Mouse (Mus musculus) heart, adult 10 weeks (tissue): Measurements from ENCODE around the gene Sec14l1. TPM values are rescaled to one million over a fixed set of nuclear protein-coding genes. Genes with fewer than 3 reads are reported as not detected.

ENCODE experiments used
- polyA plus RNA-seq: library from polyadenylated mRNA; stranded (reverse); fragments of 350-450 nt; fragmentation: Illumina TruSeq; extraction: RNeasy Lipid Tissue Mini Kit (QIAGEN cat#74804); gene quantifications from one replicate; pipeline ENCODE4 v1.2.3, GENCODE M21; 2014; ENCODE audit warnings: low read depth, low replicate concordance

The Sec14l1 gene
- polyA plus RNA-seq, result 67.0 TPM

DNA sequence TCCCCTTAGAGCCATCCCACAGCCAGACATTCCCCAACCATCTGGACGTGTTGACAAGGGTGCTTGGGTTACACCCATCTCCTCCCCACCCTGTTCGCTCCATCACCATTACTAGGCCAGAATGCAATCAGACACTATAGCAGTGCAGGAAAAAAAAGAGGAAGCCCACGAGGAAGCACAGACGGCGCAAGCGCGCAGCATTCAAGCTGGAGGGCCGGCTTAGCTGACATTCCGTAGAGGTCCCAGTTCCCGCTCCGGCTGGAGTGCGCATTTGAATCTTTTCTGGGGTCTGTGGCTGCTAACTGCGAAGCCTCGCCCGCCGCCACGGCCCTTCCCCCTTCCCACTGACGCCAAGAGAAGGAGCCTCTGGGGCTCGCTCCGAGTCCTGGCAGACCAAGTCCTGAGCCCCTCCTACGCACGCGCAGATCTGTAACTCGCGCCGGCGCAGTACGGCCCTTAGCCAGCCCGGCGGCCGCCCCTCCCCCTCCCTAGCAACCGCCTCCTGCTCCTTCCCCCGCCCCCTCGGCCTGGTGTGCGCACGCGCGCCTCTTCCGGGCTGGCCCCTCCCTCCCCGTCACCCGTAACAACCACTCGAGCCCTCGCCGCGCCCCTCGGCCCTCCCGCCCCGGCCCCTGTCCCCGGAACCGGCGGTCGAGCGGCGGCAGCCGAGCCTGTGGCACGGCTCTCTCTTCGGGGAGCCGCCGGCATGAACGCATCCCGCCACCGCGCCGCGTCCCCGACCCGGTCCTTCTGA, at the start of gene Sec14l1:
TSS of gene Sec14l1 (plus strand) at position 577 of the 754 bp plus-strand sequence.

DNA sequence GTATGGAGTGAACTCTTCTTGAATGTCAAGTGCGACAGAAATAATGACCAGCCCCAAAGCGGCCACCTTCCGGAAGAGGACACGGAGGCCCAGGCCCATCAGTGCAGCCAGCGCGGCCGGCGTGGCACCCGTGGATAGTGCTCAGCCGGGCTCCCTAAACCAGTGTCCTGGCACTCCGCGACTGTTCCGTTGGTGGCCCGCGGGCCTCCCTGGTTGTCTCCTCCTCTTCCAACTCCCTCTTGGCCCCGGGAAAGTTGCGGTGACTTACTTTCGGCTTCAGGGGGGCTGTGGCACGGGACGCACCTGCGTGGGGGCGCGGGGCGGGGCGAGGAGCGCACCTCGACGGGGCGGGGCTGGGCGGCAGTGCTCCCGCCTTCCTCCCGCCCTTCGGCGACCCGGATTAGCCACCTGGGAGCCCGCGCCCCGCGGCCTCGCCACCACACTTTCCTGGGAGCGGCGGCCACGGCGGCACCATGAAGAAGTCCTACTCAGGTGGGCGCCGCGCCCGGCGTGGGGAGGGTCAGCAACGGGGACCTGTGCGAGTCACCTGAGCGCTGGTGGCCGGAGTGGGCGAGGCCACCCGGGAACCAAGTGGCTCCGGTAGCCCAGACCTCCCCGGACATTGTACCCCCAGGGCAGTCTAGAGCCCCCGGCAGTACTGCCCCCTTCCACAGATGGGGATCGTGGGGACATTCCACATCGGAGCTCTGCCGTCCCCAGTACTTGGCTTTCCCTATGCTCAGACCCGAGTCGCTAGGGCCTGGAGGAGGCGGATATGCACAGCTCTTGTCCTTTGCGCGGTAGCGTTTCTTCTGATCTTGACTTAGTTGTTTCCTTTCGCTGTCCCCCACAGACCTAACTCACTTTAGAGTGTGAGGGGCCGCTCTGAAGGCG, 84.6 kb downstream of the Sec14l1 start, which contains the start of gene Sept9:
TSS of gene Sept9 (plus strand) at position 380 of the 894 bp plus-strand sequence.

Other genes with a start within 250 kb of the Sec14l1 start
- gene Mgat5b, start 196.3 kb upstream of the Sec14l1 start, polyA plus RNA-seq, result 0.16 TPM
- 22.2 TPM for gene Sept9, start 84.5 kb downstream of the Sec14l1 start, polyA plus RNA-seq